Mouse (Mus musculus): Measurements from ENCODE around the gene Phactr1. TPM values are rescaled to one million over a fixed set of nuclear protein-coding genes. Genes with fewer than 3 reads are reported as not detected.
A peak's percentile ranks its signal among the peaks of the same experiment; 100 is the strongest.

Phactr1 gene
- polyA plus RNA-seq, 1 experiment from 2014 or later = 26.2 TPM

DNA sequence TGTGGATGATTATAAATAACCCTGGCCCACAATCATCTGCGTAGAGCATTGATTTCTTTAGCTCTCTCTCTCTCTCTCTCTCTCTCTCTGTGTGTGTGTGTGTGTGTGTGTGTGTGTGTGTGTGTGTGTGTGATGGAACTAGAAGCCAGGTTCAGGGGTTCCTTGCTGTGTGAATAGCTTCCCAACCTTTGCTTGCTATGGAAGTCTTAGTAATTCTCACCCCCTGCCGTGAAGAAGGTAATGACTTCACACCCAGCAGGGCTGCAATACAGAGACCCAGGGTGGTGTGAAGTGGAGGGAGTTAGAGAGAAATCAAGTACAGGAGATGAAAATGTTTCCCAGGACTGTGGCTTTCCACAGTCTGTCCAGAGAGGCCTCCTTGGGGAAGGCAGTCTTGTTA lies 293.5 kb downstream of the Phactr1 start:
- 0 out of 2 replicates have a peak, but pooled peaks cover 11% of the 10 kb centered on the region for H3K4me1 ChIP-seq (ENCODE audit: insufficient read depth, low read length)
- no peaks in the 10 kb centered on the region for H3K9me3 ChIP-seq (ENCODE audit: low read length)
- H3K9ac ChIP-seq (replicated peaks; ENCODE audit: low read length) = no peak overlapping the region
- H3K36me3 ChIP-seq (ENCODE audit: insufficient read depth, low read length) = no peaks in the 10 kb centered on the region
- no peak for ATAC-seq (ENCODE audit: low FRiP score, low TSS enrichment)
- H3K27ac ChIP-seq (ENCODE audit: low read length) = no peak overlapping the region
- H3K4me3 ChIP-seq (ENCODE audit: low read length) = no peak overlapping the region
- no peak overlapping the region for H3K4me2 ChIP-seq (replicated peaks; ENCODE audit: low read depth, low read length)
- 68% methylated on average over 2 of the region's 2 CpGs for WGBS
- no peaks in the 10 kb centered on the region for H3K27me3 ChIP-seq (ENCODE audit: insufficient read depth, low read length)

DNA sequence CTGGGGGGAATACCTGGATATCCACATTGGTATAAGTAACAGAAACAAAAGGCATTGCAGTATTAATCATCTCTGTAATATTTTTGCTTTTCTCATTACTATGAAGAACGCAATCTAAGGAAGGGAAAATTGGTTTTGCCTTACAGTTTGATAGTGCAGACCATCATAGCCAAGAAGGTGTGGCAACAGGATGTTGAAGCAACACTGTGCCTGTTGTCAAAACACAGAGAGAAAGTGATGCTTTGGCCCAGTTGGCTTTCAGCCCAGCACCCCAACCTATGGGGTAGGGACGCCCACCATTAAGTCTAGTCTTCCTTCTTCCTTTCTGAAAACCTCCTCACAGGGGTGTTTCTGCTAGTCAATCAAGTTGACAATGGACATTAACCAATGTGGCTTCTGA lies 294.1 kb downstream of the Phactr1 start:
- WGBS = 72% methylated on average over 2 of the region's 2 CpGs
- Histone ChIP-seq H3K27ac (ENCODE audit: low read length) (no peak overlapping the region), H3K4me1 (ENCODE audit: insufficient read depth, low read length) (0 out of 2 replicates have a peak, but pooled peaks cover 11% of the 10 kb centered on the region)

DNA sequence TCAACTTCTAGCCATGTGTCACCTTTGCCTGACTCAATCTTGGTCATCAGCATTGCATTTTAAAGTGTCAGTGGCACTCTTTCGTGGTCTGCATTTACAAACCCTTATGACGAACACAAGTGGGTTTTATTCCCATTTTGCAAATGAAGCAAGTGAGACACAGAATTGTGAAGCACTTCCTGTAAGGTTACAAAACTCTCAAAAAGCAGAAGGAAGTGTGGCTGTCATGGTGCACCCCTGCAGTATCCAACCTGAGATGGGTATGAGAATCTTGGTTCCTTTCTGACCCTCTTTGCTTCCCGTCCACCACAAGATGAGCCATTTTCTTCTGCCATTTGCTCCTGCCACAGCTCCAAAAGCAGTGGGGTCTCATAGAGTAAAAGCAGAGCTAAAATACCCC lies 295.7 kb downstream of the Phactr1 start:
- H3K36me3 ChIP-seq (ENCODE audit: insufficient read depth, low read length) = no peaks in the 10 kb centered on the region
- no peak overlapping the region for H3K4me3 ChIP-seq (ENCODE audit: low read length)
- WGBS = 93% methylated on average over 3 of the region's 3 CpGs
- no peak for ATAC-seq (ENCODE audit: low FRiP score, low TSS enrichment)
- no peaks in the 10 kb centered on the region for H3K9me3 ChIP-seq (ENCODE audit: low read length)
- H3K27ac ChIP-seq (ENCODE audit: low read length) = no peak overlapping the region
- no peak overlapping the region for H3K9ac ChIP-seq (replicated peaks; ENCODE audit: low read length)
- H3K27me3 ChIP-seq (ENCODE audit: insufficient read depth, low read length) = no peaks in the 10 kb centered on the region
- 0 out of 2 replicates have a peak, but pooled peaks cover 17% of the 10 kb centered on the region for H3K4me1 ChIP-seq (ENCODE audit: insufficient read depth, low read length)
- H3K4me2 ChIP-seq (replicated peaks; ENCODE audit: low read depth, low read length) = no peak overlapping the region

More for the DNA sequence above, 294.1 kb downstream of the Phactr1 start:
- Histone ChIP-seq H3K4me3 (ENCODE audit: low read length) (no peak overlapping the region), H3K9me3 (ENCODE audit: low read length) (no peaks in the 10 kb centered on the region), H3K36me3 (ENCODE audit: insufficient read depth, low read length) (no peaks in the 10 kb centered on the region), H3K4me2 (replicated peaks; ENCODE audit: low read depth, low read length) (no peak overlapping the region), H3K27me3 (ENCODE audit: insufficient read depth, low read length) (no peaks in the 10 kb centered on the region), H3K9ac (replicated peaks; ENCODE audit: low read length) (no peak overlapping the region)
- ATAC-seq (ENCODE audit: low FRiP score, low TSS enrichment) = no peak

DNA sequence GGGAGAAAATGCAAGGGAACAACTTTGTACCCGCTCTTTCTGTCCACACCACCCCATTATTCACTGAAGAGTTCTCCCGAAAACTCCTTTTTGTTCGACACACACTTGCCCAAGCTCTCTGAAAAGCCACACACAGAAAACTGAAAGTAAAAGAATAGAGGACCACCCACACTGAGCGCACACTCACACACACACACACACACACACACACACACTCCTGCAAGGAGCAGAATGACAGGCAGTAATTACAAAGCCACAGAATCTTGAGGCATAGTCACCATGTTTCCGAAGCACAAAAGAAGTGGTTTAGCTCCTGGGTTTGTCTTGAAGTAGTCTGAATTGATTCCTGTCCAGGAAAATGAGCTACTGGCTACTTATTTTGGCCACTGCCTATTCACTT lies 296.5 kb downstream of the Phactr1 start:
- Histone ChIP-seq H3K9ac (replicated peaks; ENCODE audit: low read length) (no peak overlapping the region), H3K9me3 (ENCODE audit: low read length) (no peaks in the 10 kb centered on the region), H3K4me3 (ENCODE audit: low read length) (no peak overlapping the region), H3K4me1 (ENCODE audit: insufficient read depth, low read length) (0 out of 2 replicates have a peak, but pooled peaks cover 17% of the 10 kb centered on the region), H3K27ac (ENCODE audit: low read length) (no peak overlapping the region), H3K4me2 (replicated peaks; ENCODE audit: low read depth, low read length) (no peak overlapping the region), H3K36me3 (ENCODE audit: insufficient read depth, low read length) (no peaks in the 10 kb centered on the region), H3K27me3 (ENCODE audit: insufficient read depth, low read length) (no peaks in the 10 kb centered on the region)
- no peak for ATAC-seq (ENCODE audit: low FRiP score, low TSS enrichment)
- WGBS = 80% methylated on average over 5 of the region's 5 CpGs

DNA sequence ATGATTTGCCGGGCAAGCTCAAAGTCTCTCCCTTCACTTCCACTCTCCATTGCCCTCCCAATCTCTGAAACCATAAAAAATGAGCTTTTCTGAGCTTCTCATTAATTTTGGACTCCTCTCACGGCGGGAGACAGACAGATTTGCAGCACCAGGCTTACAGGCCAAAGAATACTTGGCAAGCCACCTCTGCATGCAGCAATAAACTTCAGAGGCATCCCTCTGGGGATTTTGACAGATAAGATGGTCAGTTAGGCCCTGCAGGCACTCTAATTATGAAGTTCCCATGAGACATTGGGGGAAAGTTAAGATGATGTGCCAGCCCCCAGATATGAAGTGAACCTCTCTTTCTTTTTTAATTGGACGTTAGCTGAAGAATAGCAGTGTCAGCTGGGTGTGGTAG lies 300.2 kb downstream of the Phactr1 start:
- Histone ChIP-seq H3K27ac (ENCODE audit: low read length) (peak overlapping the region; percentile 31; the same call in 1 of the 2 replicates), H3K9ac (replicated peaks; ENCODE audit: low read length) (no peak overlapping the region)

DNA sequence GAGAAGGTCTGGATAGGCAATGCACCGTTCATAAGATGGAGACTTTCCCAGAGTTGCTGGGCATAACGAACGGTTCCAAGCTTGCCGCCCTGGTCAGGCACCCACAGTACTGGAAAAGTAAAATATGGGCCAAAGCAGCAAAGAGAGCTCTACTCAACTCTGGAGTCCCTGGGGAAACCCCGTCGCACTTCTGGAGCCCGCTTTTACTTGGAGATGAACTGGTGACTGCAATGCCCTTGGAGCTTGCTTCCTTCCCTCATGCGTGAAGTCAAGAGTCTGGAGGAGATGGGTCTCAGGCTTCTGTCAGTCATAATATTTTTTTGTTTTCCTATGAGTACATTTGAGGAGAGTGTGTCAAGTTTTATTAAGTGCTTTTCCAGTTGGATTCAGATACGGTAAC lies 302.2 kb downstream of the Phactr1 start:
- Histone ChIP-seq H3K4me1 (ENCODE audit: insufficient read depth, low read length) (peaks cover 14% of the 10 kb centered on the region; the same call in 1 of the 2 replicates), H3K9ac (replicated peaks; ENCODE audit: low read length) (no peak overlapping the region), H3K4me3 (ENCODE audit: low read length) (no peak overlapping the region), H3K4me2 (replicated peaks; ENCODE audit: low read depth, low read length) (no peak overlapping the region), H3K36me3 (ENCODE audit: insufficient read depth, low read length) (no peaks in the 10 kb centered on the region), H3K27me3 (ENCODE audit: insufficient read depth, low read length) (no peaks in the 10 kb centered on the region), H3K27ac (ENCODE audit: low read length) (no peak overlapping the region), H3K9me3 (ENCODE audit: low read length) (no peaks in the 10 kb centered on the region)
- WGBS = 68% methylated on average over 9 of the region's 9 CpGs
- no peak for ATAC-seq (ENCODE audit: low FRiP score, low TSS enrichment)

More for the DNA sequence above, 300.2 kb downstream of the Phactr1 start:
- no peak overlapping the region for H3K4me2 ChIP-seq (replicated peaks; ENCODE audit: low read depth, low read length)
- ATAC-seq (ENCODE audit: low FRiP score, low TSS enrichment) = no peak
- no peaks in the 10 kb centered on the region for H3K9me3 ChIP-seq (ENCODE audit: low read length)
- peaks cover 20% of the 10 kb centered on the region; the same call in 1 of the 2 replicates for H3K4me1 ChIP-seq (ENCODE audit: insufficient read depth, low read length)
- H3K4me3 ChIP-seq (ENCODE audit: low read length) = no peak overlapping the region
- WGBS = 31% methylated on average over 4 of the region's 4 CpGs
- H3K27me3 ChIP-seq (ENCODE audit: insufficient read depth, low read length) = no peaks in the 10 kb centered on the region
- H3K36me3 ChIP-seq (ENCODE audit: insufficient read depth, low read length) = no peaks in the 10 kb centered on the region

GRCm38 (mm10) chr13:42985806-42986205 lies 305.4 kb downstream of the Phactr1 start:
- no peak overlapping the region for H3K4me2 ChIP-seq (replicated peaks; ENCODE audit: low read depth, low read length)
- H3K27ac ChIP-seq (ENCODE audit: low read length) = no peak overlapping the region
- WGBS = 78% methylated on average over 7 of the region's 7 CpGs
- no peak overlapping the region for H3K9ac ChIP-seq (replicated peaks; ENCODE audit: low read length)
- H3K4me3 ChIP-seq (ENCODE audit: low read length) = no peak overlapping the region
- H3K4me1 ChIP-seq (ENCODE audit: insufficient read depth, low read length) = peaks cover 11% of the 10 kb centered on the region; the same call in 1 of the 2 replicates
- H3K9me3 ChIP-seq (ENCODE audit: low read length) = no peaks in the 10 kb centered on the region
- H3K27me3 ChIP-seq (ENCODE audit: insufficient read depth, low read length) = no peaks in the 10 kb centered on the region
- no peak for ATAC-seq (ENCODE audit: low FRiP score, low TSS enrichment)
- H3K36me3 ChIP-seq (ENCODE audit: insufficient read depth, low read length) = no peaks in the 10 kb centered on the region

- Histone ChIP-seq H3K4me1 (ENCODE audit: insufficient read depth, low read length) (peaks cover 3% of the 10 kb centered on the region; the same call in 1 of the 2 replicates), H3K4me2 (replicated peaks; ENCODE audit: low read depth, low read length) (no peak overlapping the region), H3K27me3 (ENCODE audit: insufficient read depth, low read length) (no peaks in the 10 kb centered on the region), H3K27ac (ENCODE audit: low read length) (peak overlapping the region; percentile 60), H3K9ac (replicated peaks; ENCODE audit: low read length) (no peak overlapping the region), H3K4me3 (ENCODE audit: low read length) (no peak overlapping the region), H3K9me3 (ENCODE audit: low read length) (no peaks in the 10 kb centered on the region), H3K36me3 (ENCODE audit: insufficient read depth, low read length) (no peaks in the 10 kb centered on the region)
- WGBS = 62% methylated on average over 5 of the region's 5 CpGs
- ATAC-seq (ENCODE audit: low FRiP score, low TSS enrichment) = peak; percentile 67; the same call in 1 of the 2 replicates
Measured at GRCm38 (mm10) chr13:42987931-42988579, 307.6 kb downstream of the Phactr1 start.

DNA sequence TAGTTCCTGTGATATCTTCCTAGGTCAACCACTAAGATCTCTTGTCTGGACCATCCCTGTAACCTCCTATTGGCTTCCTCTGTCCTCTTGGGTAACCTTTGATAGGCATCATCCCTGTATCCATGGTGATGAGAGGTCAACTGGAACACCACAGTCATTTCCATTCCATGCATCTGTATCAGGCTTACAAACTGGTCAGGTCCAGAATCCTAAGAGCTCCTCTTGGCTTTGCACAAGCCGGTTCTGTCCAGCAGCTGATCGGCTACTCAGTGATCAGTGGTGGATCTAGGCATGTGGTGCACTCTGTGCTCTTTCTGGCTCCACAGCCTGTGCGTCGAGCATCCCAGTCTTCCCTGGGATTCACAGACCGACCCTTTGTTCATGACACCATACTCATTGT lies 309.1 kb downstream of the Phactr1 start:
- no peak overlapping the region for H3K4me2 ChIP-seq (replicated peaks; ENCODE audit: low read depth, low read length)
- H3K9ac ChIP-seq (replicated peaks; ENCODE audit: low read length) = no peak overlapping the region
- H3K4me3 ChIP-seq (ENCODE audit: low read length) = no peak overlapping the region
- peaks cover 5% of the 10 kb centered on the region; the same call in 1 of the 2 replicates for H3K9me3 ChIP-seq (ENCODE audit: low read length)
- 0 out of 2 replicates have a peak, but pooled peaks cover 3% of the 10 kb centered on the region for H3K4me1 ChIP-seq (ENCODE audit: insufficient read depth, low read length)
- no peaks in the 10 kb centered on the region for H3K27me3 ChIP-seq (ENCODE audit: insufficient read depth, low read length)
- H3K36me3 ChIP-seq (ENCODE audit: insufficient read depth, low read length) = no peaks in the 10 kb centered on the region
- 86% methylated on average over 5 of the region's 5 CpGs for WGBS
- H3K27ac ChIP-seq (ENCODE audit: low read length) = peak overlapping the region; percentile 50; the same call in 1 of the 2 replicates
- peak; percentile 81 for ATAC-seq (ENCODE audit: low FRiP score, low TSS enrichment)

- ATAC-seq (ENCODE audit: low FRiP score, low TSS enrichment) = no peak
- no peaks in the 10 kb centered on the region for H3K36me3 ChIP-seq (ENCODE audit: insufficient read depth, low read length)
Measured at GRCm38 (mm10) chr13:42990051-42990450, 309.6 kb downstream of the Phactr1 start.

More at GRCm38 (mm10) chr13:42990051-42990450, 309.6 kb downstream of the Phactr1 start:
- WGBS = 63% methylated on average over 3 of the region's 3 CpGs
- Histone ChIP-seq H3K9ac (replicated peaks; ENCODE audit: low read length) (no peak overlapping the region), H3K27ac (ENCODE audit: low read length) (peak overlapping the region; percentile 50; the same call in 1 of the 2 replicates), H3K9me3 (ENCODE audit: low read length) (peaks cover 5% of the 10 kb centered on the region; the same call in 1 of the 2 replicates), H3K27me3 (ENCODE audit: insufficient read depth, low read length) (no peaks in the 10 kb centered on the region), H3K4me2 (replicated peaks; ENCODE audit: low read depth, low read length) (no peak overlapping the region), H3K4me3 (ENCODE audit: low read length) (no peak overlapping the region), H3K4me1 (ENCODE audit: insufficient read depth, low read length) (0 out of 2 replicates have a peak, but pooled peaks cover 3% of the 10 kb centered on the region)

Measured in kidney, embryonic 16.5 days (tissue).